Mouse (Mus musculus) left cerebral cortex, postnatal 36 days (tissue): ENCODE results near the gene Gm29609. TPM values are rescaled to one million over a fixed set of nuclear protein-coding genes. Genes with fewer than 3 reads are reported as not detected.
A peak's percentile ranks its signal among the peaks of the same experiment; 100 is the strongest.
"Not testable (repeated sequence)": the region's sequence is repeated elsewhere in the genome, so short reads cannot be mapped to it uniquely, and the experiment has no call there.

ENCODE experiments used
- DNase-seq, 2 experiments: peaks; one replicate each; pipeline ENCODE4 v3.0.0; 2021 to 2022; ENCODE audit warnings: low spot score in 2 of 2, mixed read lengths in 1 of 2
- intact Hi-C: fragments of 180-260 bp; cut with DNase I; formaldehyde crosslinking; loops from one replicate; pipeline ENCODE4 v1.15.1; 2025
- total RNA-seq, 2 experiments: library from RNA; stranded (reverse); gene quantifications; 2 replicates each; pipeline ENCODE4 v1.2.3; 2021

Gene Gm29609
- total RNA-seq = 1 to 10 TPM; 2.0 to 5.1 TPM

GRCm38 (mm10) chr5:31179766-31180630 lies at the start of gene Gm29609, which contains the start of gene Gtf3c2:
TSS of gene Gm29609 (minus strand) at chr5:31179911.
TSS of gene Gtf3c2 (minus strand) at chr5:31180144.
- intact Hi-C loops = loop anchor here (1.0 kb wide), 1 partner anchor 13 kb away; the partner anchor contains the start of genes Eif2b4 and Snx17
- DNase-seq = peak; percentile 96

DNA sequence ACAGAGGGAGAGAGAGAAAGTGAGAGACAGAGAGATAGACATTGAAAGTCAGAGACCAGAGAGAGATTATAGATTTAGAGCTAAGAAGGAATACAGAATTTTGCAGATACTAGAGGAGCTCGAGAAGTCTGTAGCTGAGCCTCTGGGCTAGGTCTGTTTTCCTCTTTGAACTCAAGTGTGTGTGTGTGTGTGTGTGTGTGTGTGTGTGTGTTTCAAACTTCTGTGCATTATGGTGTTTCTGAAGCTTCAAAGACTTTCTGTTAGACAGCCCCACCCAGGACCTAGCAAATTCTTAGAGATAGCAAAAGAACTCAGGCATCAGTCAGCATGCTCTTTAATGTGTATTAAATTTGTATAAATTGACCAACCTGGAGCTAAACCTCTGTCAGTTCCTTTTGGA lies 46.9 kb upstream of the Gm29609 start:
- DNase-seq = no peak
- intact Hi-C loops = no loop called here

DNA sequence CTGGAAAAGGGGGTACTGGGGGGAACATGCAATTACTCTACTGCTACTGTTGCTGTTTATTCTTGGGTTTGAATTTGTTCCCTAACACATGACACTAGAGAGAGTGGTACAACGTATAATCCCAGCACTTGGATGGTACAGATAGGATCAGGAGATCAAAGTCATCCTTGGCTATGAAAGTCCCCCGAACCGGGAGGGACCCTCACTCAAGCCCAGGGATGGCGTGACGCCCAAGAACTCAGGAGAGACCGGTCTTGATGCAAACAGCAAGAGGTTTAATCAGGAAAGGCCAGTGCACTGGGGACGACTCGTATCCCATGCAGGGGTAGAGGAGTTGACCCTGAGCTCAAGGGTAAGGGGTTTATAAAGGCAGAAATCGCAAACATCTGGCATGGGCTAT lies 43.0 kb upstream of the Gm29609 start:
- intact Hi-C loops = no loop called here

DNA sequence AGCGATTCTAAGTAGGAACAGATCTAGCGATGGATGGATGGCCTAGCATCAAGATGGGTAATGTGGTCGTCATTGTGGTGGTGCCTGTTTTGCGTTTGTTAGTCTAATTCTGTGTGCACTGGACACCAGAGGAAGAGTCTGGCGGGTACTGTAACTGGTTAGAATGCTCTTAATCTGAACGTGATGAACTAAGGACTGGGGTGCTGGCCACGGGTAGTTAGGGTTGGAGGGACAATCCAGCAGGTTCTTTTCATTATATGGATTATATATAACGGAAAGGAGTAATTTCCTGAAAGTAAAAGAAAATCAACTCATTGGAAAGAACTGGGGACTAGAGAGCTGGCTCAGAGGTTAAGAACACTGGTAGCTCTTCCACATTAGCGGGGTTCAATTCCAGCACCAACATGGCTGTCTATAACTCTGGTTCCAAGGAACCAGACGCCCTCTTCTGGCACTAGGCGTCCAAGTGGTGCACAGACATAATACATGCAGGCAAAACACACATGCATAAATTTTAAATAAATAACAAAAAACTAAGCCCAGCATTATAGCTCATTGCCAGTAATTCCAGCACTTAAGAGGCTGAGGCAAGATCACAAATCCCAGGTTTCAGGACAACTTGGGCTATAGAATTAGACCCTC lies 41.7 kb upstream of the Gm29609 start:
- intact Hi-C loops = no loop called here
- no peak for DNase-seq

More for the DNA sequence above, 43.0 kb upstream of the Gm29609 start:
- no peak for DNase-seq

- intact Hi-C loops = loop anchor here (1.0 kb wide), 1 partner anchor 20 kb away; the partner anchor contains the start of gene Nrbp1
- peak; percentile 97 for DNase-seq
These were observed 41.0 kb upstream of the Gm29609 start, which contains the start of gene Ppm1g for GRCm38 (mm10) chr5:31220448-31221303. TSS of gene Ppm1g (minus strand) at chr5:31220687.

GRCm38 (mm10) chr5:31219911-31220447 lies 40.3 kb upstream of the Gm29609 start:
- intact Hi-C loops = loop anchor here (1.0 to 5.0 kb wide), 2 partner anchors 20 to 107 kb away; partner anchors contain the start of gene Nrbp1
- peak; percentile 63 for DNase-seq

GRCm38 (mm10) chr5:31219474-31219873 lies 39.8 kb upstream of the Gm29609 start:
- no peak for DNase-seq
- intact Hi-C loops = loop anchor here (5.0 kb wide), 1 partner anchor 108 kb away; no protein-coding TSS in a partner anchor

DNA sequence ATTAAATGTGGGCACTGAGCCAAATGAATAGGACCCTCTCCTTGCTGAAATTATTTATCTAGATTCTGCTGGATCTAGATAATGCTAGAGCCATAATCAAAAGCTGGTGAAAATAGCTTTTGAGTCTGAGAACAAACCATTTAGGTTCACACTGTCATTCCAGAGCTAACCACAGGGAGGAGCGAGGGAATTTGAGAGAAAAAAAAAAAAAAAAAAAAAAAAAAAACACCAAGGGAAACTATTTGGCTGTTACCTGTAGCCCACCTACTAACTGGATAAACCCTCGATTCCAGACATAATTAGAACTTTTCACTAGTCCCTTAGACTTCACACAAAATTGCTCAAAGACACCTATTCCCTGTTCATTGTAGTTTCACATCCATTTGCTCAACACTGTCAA lies 39.4 kb upstream of the Gm29609 start:
- intact Hi-C loops = loop anchor here (5.0 kb wide), 1 partner anchor 108 kb away; no protein-coding TSS in a partner anchor
- no peak for DNase-seq

DNA sequence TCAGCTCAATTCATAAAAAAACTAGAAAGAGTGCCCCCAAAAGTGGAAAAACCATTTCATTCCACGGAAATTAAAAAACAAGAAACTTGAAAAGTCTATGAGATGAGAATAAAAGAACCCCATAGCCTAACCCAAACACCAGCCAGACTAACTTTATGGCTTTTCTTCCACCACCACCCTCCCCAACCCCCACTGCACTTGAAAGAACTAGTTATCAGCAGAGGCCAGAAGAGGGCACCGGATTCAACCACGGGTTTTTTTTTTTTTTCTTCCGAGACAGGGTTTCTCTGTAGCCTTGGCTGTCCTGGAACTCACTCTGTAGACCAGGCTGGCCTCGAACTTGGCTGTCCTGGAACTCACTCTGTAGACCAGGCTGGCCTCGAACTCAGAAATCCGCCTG lies 38.6 kb upstream of the Gm29609 start:
- DNase-seq = no peak
- intact Hi-C loops = loop anchor here (5.0 kb wide), 1 partner anchor 109 kb away; no protein-coding TSS in a partner anchor

DNA sequence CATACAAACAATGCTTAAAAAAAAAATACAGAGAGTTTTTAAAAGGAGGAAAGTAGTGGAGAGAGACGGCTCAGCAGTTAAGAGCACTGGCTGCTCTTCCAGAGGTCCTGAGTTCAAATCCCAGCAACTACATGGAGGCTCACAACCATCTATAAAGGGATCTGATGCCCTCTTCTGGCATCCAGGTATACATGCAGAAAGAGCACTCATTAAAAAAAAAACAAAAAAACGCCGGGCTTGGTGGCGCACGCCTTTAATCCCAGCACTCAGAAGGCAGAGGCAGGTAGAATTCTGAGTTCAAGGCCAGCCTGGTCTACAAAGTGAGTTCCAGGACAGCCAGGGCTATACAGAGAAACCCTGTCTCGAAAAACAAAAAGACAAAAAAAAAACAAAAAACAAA lies 36.8 kb upstream of the Gm29609 start:
- intact Hi-C loops = loop anchor here (5.0 kb wide), 1 partner anchor 111 kb away; no protein-coding TSS in a partner anchor
- DNase-seq = not testable (repeated sequence)

GRCm38 (mm10) chr5:31204421-31204820 lies 24.7 kb upstream of the Gm29609 start:
- intact Hi-C loops = no loop called here
- no peak for DNase-seq

GRCm38 (mm10) chr5:31203866-31204265 lies 24.2 kb upstream of the Gm29609 start:
- intact Hi-C loops = no loop called here
- no peak for DNase-seq

- intact Hi-C loops = loop anchor here (1.0 kb wide), 1 partner anchor 10 kb away; the partner anchor contains the start of genes Eif2b4 and Snx17
- DNase-seq = no peak
These were observed 23.2 kb upstream of the Gm29609 start for GRCm38 (mm10) chr5:31202933-31203332.

DNA sequence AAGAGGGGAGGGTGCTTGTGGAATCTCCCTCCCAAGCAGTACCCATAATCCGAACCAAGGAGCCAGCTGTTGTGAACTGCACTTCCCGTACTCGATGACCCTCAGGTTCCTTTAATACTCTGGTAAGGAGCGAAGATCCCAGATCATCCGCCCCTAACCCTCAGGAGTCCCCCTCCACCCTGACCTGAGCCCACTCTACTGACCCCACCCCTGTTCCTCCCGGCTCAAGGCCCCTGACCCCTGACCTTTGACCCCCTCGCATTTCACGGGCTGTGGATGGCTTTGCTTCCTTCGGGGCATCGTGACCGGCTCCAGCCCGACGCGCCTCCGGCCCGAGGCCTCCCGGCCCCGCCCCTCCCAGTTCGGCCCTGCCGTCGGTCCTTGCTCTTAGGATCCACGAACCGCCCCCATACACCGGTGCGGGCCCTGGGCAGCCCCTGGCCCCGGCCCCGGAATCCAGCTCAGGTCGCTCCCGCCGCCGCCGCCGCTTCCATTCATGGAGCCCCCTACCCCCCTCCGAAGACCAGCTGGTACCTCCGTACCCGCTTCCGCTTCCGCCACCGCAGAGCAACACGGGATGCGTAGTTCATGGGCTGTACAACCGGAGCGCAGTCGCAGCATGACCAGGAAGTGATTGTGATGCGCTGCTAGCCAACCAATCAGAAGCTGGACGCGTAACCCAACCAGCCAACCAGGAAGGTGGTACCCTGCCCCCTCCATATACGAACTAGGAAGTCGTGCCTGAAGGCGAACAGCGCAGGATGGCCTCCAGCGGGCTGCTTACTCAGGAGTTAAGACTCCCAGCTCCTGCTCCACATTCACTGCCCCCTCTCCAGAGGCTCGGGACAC lies 22.3 kb upstream of the Gm29609 start, which contains the start of gene Zfp513:
Gene Zfp513, minus strand, starts transcription at position 562 of the 849 bp plus-strand sequence.
- intact Hi-C loops = loop anchor here (1.0 kb wide), 1 partner anchor 9 kb away; the partner anchor contains the start of genes Eif2b4 and Snx17
- DNase-seq = peak; percentile 97

DNA sequence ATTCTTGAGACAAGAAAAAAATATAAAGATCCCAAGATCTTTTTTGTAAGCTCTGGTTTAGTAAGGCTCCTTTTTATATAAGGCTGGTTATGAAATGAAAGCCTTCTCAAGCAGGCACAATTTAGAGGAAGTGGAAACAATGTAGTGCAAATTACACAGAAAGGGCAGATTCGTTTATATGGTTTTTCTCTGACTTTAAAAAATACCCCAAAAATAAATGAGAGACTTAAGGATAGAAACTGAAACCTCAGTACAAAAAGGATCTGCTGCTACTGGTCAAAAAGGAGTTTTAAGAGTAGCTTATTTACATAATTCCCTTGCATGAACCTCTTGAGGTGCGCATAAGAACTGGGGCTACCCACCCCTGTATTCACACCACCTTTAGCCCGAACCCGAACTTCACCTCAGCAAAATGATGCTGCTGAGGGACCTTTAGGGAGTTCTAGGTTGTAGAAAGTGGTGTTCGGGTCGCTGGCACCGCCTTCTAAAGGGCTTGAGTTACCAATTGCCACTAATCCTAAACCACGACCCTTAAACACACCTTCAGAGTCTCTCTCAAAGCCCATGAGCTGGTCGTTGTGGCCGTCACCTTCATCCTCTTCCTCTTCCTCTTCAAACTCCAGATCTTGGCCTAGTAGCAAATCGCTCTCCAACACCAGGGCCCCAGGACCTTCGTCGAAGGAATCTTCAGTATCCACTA lies 21.5 kb upstream of the Gm29609 start:
- no peak for DNase-seq
- intact Hi-C loops = no loop called here

DNA sequence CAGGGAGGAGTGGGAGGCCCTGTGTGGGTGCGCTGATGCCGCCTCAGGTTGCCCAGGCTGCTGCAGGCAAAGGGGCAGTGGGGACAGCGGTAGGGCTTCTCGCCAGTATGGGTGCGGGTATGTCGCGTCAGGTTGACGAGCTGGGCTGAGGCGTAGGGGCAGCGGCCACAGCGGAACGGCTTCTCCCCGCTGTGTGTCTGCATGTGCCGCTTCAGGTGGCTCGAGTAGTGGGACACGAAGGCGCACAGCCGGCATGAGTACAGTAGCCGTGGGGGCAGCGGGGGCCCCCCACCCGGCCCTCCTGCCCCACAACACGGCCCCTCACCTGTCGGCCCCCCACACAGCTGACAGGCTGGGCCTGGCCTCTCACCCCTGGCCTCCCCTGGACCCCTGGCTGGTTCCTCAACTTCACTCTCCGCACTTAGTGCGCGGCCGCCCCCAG lies 20.6 kb upstream of the Gm29609 start:
- no peak for DNase-seq
- intact Hi-C loops = no loop called here

- intact Hi-C loops = loop anchor here (10.0 kb wide), 1 partner anchor 245 kb away; no protein-coding TSS in a partner anchor
- DNase-seq = no peak
These were observed 20.2 kb upstream of the Gm29609 start for GRCm38 (mm10) chr5:31199893-31200292.
